Mouse (Mus musculus) forebrain, embryonic 11.5 days (tissue): ENCODE results near the gene Sart3. TPM values are rescaled to one million over a fixed set of nuclear protein-coding genes. Genes with fewer than 3 reads are reported as not detected.

ENCODE experiments used
- ATAC-seq: fragments of 200-750 bp; cut with Nextera tagmentation; replicated peaks from 2 replicates; pipeline ENCODE4 v1.8.0; 2017; ENCODE audit warnings: moderate TSS enrichment; ENCODE audit not compliant: low FRiP score
- DNase-seq: peaks from one replicate; pipeline ENCODE4 v3.0.0-alpha.2; 2017; ENCODE audit warnings: low spot score
- H3K27ac ChIP-seq: fragments of 300-500 bp; sonication (generic); 2 replicates; pipeline ENCODE4 v1.5.1; 2014; ENCODE audit warnings: low read depth, low read length
- H3K27me3 ChIP-seq: fragments of 300-500 bp; sonication (generic); 2 replicates; pipeline ENCODE4 v1.6.1; 2014; ENCODE audit warnings: mild to moderate bottlenecking, low read length, mixed read lengths; ENCODE audit not compliant: control insufficient read depth, insufficient read depth
- H3K36me3 ChIP-seq: fragments of 300-500 bp; sonication (generic); 2 replicates; pipeline ENCODE4 v1.6.1; 2014; ENCODE audit warnings: mild to moderate bottlenecking, low read length, moderate library complexity, mixed read lengths; ENCODE audit not compliant: control insufficient read depth, insufficient read depth
- H3K4me1 ChIP-seq: fragments of 300-500 bp; sonication (generic); replicated peaks from 2 replicates; pipeline ENCODE4 v1.6.1; 2014; ENCODE audit warnings: low read length, mixed read lengths; ENCODE audit not compliant: control insufficient read depth, insufficient read depth
- H3K4me2 ChIP-seq: fragments of 300-500 bp; sonication (generic); 2 replicates; pipeline ENCODE4 v1.6.1; 2014; ENCODE audit warnings: low read depth, mild to moderate bottlenecking, low read length, moderate library complexity, mixed read lengths; ENCODE audit not compliant: severe bottlenecking
- H3K4me3 ChIP-seq: fragments of 300-500 bp; sonication (generic); 2 replicates; pipeline ENCODE4 v1.5.1; 2014; ENCODE audit warnings: low read depth, low read length
- H3K9ac ChIP-seq: fragments of 300-500 bp; sonication (generic); 2 replicates; pipeline ENCODE4 v1.6.1; 2014; ENCODE audit warnings: low read length
- H3K9me3 ChIP-seq: fragments of 300-500 bp; sonication (generic); 2 replicates; pipeline ENCODE4 v1.6.1; 2016; ENCODE audit warnings: low read length, mixed read lengths; ENCODE audit not compliant: control insufficient read depth
- WGBS: fragments of 180-500 bp; shearing (Covaris S2); extraction: QIAGEN DNeasy Blood & Tissue Kit; methylation state at CpG from one replicate; pipeline ENCODE4 v1.1.7; 2014; 5-methylcytosine and 5-hydroxymethylcytosine counted together
- polyA plus RNA-seq: library from polyadenylated mRNA; unstranded; fragments of >200 nt; fragmentation: Nextera tagmentation; extraction: Ambion mirVana; gene quantifications from 2 replicates; pipeline ENCODE4 v1.2.1, GENCODE M21; 2014

The Sart3 gene
- polyA plus RNA-seq, 1 experiment from 2014 or later: 77.5 TPM

- Histone ChIP-seq H3K27ac (no peak overlapping the region), H3K4me3 (no peak overlapping the region), H3K9me3 (no peaks in the 10 kb centered on the region), H3K4me2 (no peak overlapping the region), H3K4me1 (no peaks in the 10 kb centered on the region), H3K9ac (no peak overlapping the region), H3K27me3 (no peaks in the 10 kb centered on the region), H3K36me3 (no peaks in the 10 kb centered on the region)
- WGBS: 87% methylated on average over 7 of the region's 7 CpGs
- ATAC-seq (no peak), DNase-seq (no peak)
Observed at GRCm38 (mm10) chr5:113728691-113729090, 43.6 kb downstream of the Sart3 start.

- H3K4me2 ChIP-seq: no peak overlapping the region
- H3K27ac ChIP-seq: no peak overlapping the region
Observed at GRCm38 (mm10) chr5:113728011-113728410, 44.3 kb downstream of the Sart3 start.

DNA sequence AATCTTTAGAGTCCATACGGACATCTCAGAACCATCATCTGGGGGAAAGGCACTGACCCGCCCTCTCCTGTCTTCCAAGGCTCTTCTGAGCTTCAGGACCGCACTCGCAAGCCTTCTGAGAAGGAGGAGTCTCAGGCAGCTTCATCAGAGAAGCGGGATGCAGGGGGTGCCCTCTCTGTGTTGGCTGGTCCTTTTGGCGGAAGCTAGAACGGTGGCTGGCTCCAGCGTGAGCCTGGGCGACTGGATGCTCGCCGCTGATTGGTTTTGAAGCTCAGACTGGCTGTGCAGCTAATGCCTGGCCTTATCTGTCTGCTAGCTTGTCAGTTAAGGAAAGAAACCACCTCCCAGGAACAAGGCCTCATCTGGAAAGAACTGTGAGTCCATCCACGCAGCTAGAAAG lies 45.1 kb downstream of the Sart3 start:
- DNase-seq (no peak), ATAC-seq (no peak)
- Histone ChIP-seq H3K27me3 (no peaks in the 10 kb centered on the region), H3K36me3 (no peaks in the 10 kb centered on the region), H3K27ac (no peak overlapping the region), H3K4me2 (no peak overlapping the region), H3K4me3 (no peak overlapping the region), H3K9ac (no peak overlapping the region), H3K4me1 (no peaks in the 10 kb centered on the region), H3K9me3 (no peaks in the 10 kb centered on the region)
- WGBS: 65% methylated on average over 12 of the region's 12 CpGs

More at GRCm38 (mm10) chr5:113728011-113728410, 44.3 kb downstream of the Sart3 start:
- Histone ChIP-seq H3K9ac (no peak overlapping the region), H3K36me3 (no peaks in the 10 kb centered on the region), H3K27me3 (no peaks in the 10 kb centered on the region), H3K4me3 (no peak overlapping the region), H3K4me1 (no peaks in the 10 kb centered on the region), H3K9me3 (no peaks in the 10 kb centered on the region)
- DNase-seq (no peak), ATAC-seq (no peak)
- WGBS: 78% methylated on average over 7 of the region's 7 CpGs

GRCm38 (mm10) chr5:113726618-113727017 lies 45.7 kb downstream of the Sart3 start:
- no peaks in the 10 kb centered on the region for H3K4me1 ChIP-seq
- H3K36me3 ChIP-seq: no peaks in the 10 kb centered on the region
- no peak for DNase-seq
- H3K9me3 ChIP-seq: no peaks in the 10 kb centered on the region
- no peak overlapping the region for H3K4me3 ChIP-seq
- no peak for ATAC-seq
- H3K9ac ChIP-seq: no peak overlapping the region
- 82% methylated on average over 6 of the region's 6 CpGs for WGBS
- H3K27me3 ChIP-seq: no peaks in the 10 kb centered on the region
- no peak overlapping the region for H3K27ac ChIP-seq
- H3K4me2 ChIP-seq: no peak overlapping the region

DNA sequence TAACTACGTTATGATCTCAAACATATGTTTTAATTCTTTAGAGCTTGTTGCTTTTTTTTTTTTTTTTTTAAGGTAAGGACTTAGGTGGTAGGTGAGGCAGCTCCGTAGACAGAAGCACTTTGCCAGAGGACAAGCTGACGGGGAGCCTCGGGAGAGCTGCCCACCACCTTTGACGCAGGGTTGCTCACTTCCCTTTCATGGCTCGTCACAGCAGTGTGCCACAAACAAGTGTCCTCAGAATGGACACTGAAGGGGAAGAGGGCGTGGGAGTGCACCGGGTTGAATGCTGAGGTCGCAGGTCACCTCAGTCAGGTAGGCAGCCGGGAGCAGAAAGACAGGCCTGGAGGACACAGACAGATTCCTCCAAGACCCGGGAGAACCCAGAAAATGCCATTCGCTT lies 46.9 kb downstream of the Sart3 start:
- Histone ChIP-seq H3K4me1 (no peaks in the 10 kb centered on the region), H3K4me3 (no peak overlapping the region), H3K27me3 (no peaks in the 10 kb centered on the region), H3K27ac (no peak overlapping the region), H3K4me2 (no peak overlapping the region), H3K9ac (no peak overlapping the region), H3K9me3 (no peaks in the 10 kb centered on the region), H3K36me3 (no peaks in the 10 kb centered on the region)
- no peak for ATAC-seq
- DNase-seq: no peak
- 65% methylated on average over 12 of the region's 12 CpGs for WGBS

GRCm38 (mm10) chr5:113724446-113724845 lies 47.9 kb downstream of the Sart3 start, which contains the start of gene 1700069L16Rik:
TSS of gene 1700069L16Rik (minus strand) at chr5:113724772.
- peak; percentile 92 for DNase-seq
- WGBS: 4% methylated on average over 15 of the region's 15 CpGs
- H3K27ac ChIP-seq: no peak within 1 kb of the TSS
- no peak; the same call in 1 of the 2 replicates for ATAC-seq
- H3K27me3 ChIP-seq: no peaks in the 10 kb centered on the region
- no peaks in the 10 kb centered on the region for H3K9me3 ChIP-seq
- no peak within 1 kb of the TSS for H3K4me2 ChIP-seq
- no peaks in the 10 kb centered on the region for H3K4me1 ChIP-seq
- H3K36me3 ChIP-seq: no peaks in the 10 kb centered on the region
- H3K4me3 ChIP-seq: no peak within 1 kb of the TSS
- H3K9ac ChIP-seq: no peak within 1 kb of the TSS

GRCm38 (mm10) chr5:113723567-113724237 lies 48.6 kb downstream of the Sart3 start:
- H3K27ac ChIP-seq: no peak overlapping the region
- no peak overlapping the region for H3K9ac ChIP-seq
- no peak overlapping the region for H3K4me2 ChIP-seq
- H3K9me3 ChIP-seq: no peaks in the 10 kb centered on the region
- H3K4me1 ChIP-seq: no peaks in the 10 kb centered on the region
- no peak overlapping the region for H3K4me3 ChIP-seq
- DNase-seq (no peak), ATAC-seq (no peak)
- no peaks in the 10 kb centered on the region for H3K36me3 ChIP-seq
- 36% methylated on average over 8 of the region's 8 CpGs for WGBS
- no peaks in the 10 kb centered on the region for H3K27me3 ChIP-seq

DNA sequence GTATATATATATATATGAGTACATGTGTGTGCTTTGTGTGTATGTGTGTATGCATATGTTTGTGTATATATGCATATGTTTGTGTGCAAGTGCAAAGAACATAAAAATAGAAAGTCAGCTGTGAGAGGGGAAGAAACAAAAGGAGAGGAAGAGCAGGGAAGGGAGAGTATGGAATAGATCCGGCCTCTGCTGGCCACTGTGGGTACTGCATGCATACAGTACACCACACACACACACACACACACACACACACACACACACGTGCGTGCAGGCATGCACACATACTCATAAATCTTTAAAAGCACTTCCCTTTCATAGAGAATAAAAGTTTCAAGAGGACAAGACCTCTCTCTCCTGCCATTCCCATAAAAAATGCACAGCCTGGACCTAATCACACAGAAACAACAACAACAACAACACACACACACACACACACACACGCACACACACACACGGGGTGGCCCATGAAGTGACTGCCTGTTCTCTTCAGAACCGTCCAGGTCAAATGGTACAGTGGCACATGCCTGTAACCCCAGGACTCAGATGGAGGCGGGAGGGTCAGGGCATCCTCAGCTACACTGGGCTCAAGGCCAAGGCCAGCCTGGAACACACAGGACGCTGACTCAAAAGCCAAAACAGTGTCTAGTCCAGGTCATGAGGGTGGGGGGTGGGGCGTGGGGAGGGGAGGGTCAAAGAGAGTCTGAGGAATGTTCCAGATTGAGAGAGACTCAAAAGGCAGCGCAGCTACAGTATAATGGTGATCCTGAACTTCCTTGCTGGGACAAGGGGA lies 49.9 kb downstream of the Sart3 start:
- H3K9me3 ChIP-seq: no peaks in the 10 kb centered on the region
- no peak overlapping the region for H3K9ac ChIP-seq
- no peak overlapping the region for H3K4me2 ChIP-seq
- ATAC-seq: no peak
- H3K27me3 ChIP-seq: no peaks in the 10 kb centered on the region
- no peak for DNase-seq
- H3K36me3 ChIP-seq: no peaks in the 10 kb centered on the region
- H3K27ac ChIP-seq: no peak overlapping the region
- 86% methylated on average over 10 of the region's 10 CpGs for WGBS
- H3K4me1 ChIP-seq: no peaks in the 10 kb centered on the region
- H3K4me3 ChIP-seq: no peak overlapping the region
